In genomic region chr3:40200174-40200573, GRCm38 (mm10) we compare ENCODE assay signal across 30 mouse cellular contexts.
"Had no signal": no experiment of that assay in that cellular context is flagged by ENCODE, and none has a peak within 500 bp of the region (broad histone marks: within the 10 kb centered on the region; RNA-seq: fewer than 3 reads in every experiment).

No protein-coding gene starts in this region.

- H3K9ac ChIP-seq: limb, embryonic 12.5 days; limb, embryonic 13.5 days; limb, embryonic 15.5 days; liver, embryonic 12.5 days; liver, embryonic 13.5 days; liver, embryonic 14.5 days; liver, embryonic 15.5 days; liver, postnatal 0 days; lung, embryonic 14.5 days; lung, embryonic 15.5 days; midbrain, embryonic 12.5 days; midbrain, embryonic 13.5 days; midbrain, embryonic 15.5 days; neural tube, embryonic 12.5 days had no signal

- H3K4me2 ChIP-seq: limb, embryonic 12.5 days; limb, embryonic 13.5 days; limb, embryonic 15.5 days; liver, embryonic 11.5 days; liver, embryonic 12.5 days; liver, embryonic 13.5 days; liver, embryonic 15.5 days; lung, embryonic 14.5 days; lung, embryonic 15.5 days; midbrain, embryonic 11.5 days; midbrain, embryonic 12.5 days; midbrain, embryonic 13.5 days; midbrain, embryonic 15.5 days; neural tube, embryonic 12.5 days had no signal

- H3K27me3 ChIP-seq: limb, embryonic 12.5 days; limb, embryonic 13.5 days; limb, embryonic 15.5 days; liver, embryonic 12.5 days; liver, embryonic 13.5 days; liver, embryonic 15.5 days; lung, embryonic 15.5 days; megakaryocyte, embryonic 14.5 days; midbrain, embryonic 12.5 days; midbrain, embryonic 13.5 days; midbrain, embryonic 15.5 days; neural tube, embryonic 12.5 days had no signal

- H3K4me1 ChIP-seq: limb, embryonic 15.5 days; liver, embryonic 12.5 days; liver, embryonic 13.5 days; liver, embryonic 15.5 days; lung, embryonic 15.5 days; megakaryocyte, embryonic 14.5 days; midbrain, embryonic 10.5 days; midbrain, embryonic 12.5 days; midbrain, embryonic 13.5 days; midbrain, embryonic 15.5 days; neural tube, embryonic 12.5 days had no signal

- H3K9me3 ChIP-seq: limb, embryonic 10.5 days; limb, embryonic 12.5 days; limb, embryonic 13.5 days; limb, embryonic 15.5 days; liver, embryonic 12.5 days; liver, embryonic 13.5 days; liver, embryonic 15.5 days; lung, embryonic 15.5 days; midbrain, embryonic 10.5 days; midbrain, embryonic 12.5 days; midbrain, embryonic 13.5 days; midbrain, embryonic 15.5 days; neural tube, embryonic 12.5 days had no signal

- H3K27ac ChIP-seq: limb, embryonic 10.5 days; limb, embryonic 12.5 days; limb, embryonic 13.5 days; limb, embryonic 15.5 days; liver, embryonic 12.5 days; liver, embryonic 13.5 days; liver, embryonic 14.5 days; liver, embryonic 15.5 days; lung, embryonic 15.5 days; macrophage; midbrain, embryonic 10.5 days; midbrain, embryonic 12.5 days; midbrain, embryonic 13.5 days; midbrain, embryonic 15.5 days; neural tube, embryonic 12.5 days had no signal

- H3K36me3 ChIP-seq: limb, embryonic 10.5 days; limb, embryonic 12.5 days; limb, embryonic 13.5 days; limb, embryonic 15.5 days; liver, embryonic 12.5 days; liver, embryonic 13.5 days; liver, embryonic 15.5 days; lung, embryonic 15.5 days; midbrain, embryonic 10.5 days; midbrain, embryonic 12.5 days; midbrain, embryonic 13.5 days; midbrain, embryonic 15.5 days; neural tube, embryonic 12.5 days had no signal

- DNase-seq: left cerebral cortex, postnatal 4 days; liver; liver, embryonic 13.5 days; liver, postnatal 0 days; lung, adult 18-20 months; lung, adult 2 months; lung, embryonic 14.5 days; lung, postnatal 10 days; lung, postnatal 14 days; lung, postnatal 36 days; lung, postnatal 4 days; midbrain, embryonic 14.5 days had no signal

- H3K4me3 ChIP-seq: limb, embryonic 10.5 days; limb, embryonic 12.5 days; limb, embryonic 13.5 days; limb, embryonic 15.5 days; liver, embryonic 12.5 days; liver, embryonic 13.5 days; liver, embryonic 15.5 days; lung, embryonic 15.5 days; megakaryocyte, embryonic 14.5 days; midbrain, embryonic 10.5 days; midbrain, embryonic 12.5 days; midbrain, embryonic 13.5 days; midbrain, embryonic 15.5 days; myocyte; neural tube, embryonic 12.5 days had no signal
